Mouse (Mus musculus) kidney, embryonic 16.5 days (tissue): ENCODE data around the gene Naa20. TPM values are rescaled to one million over a fixed set of nuclear protein-coding genes. Genes with fewer than 3 reads are reported as not detected.

Experiments used
- ATAC-seq: fragments of 200-750 bp; cut with Nextera tagmentation; 2 replicates; pipeline ENCODE4 v1.8.0; 2017; ENCODE audit warnings: moderate TSS enrichment; ENCODE audit not compliant: low FRiP score, low TSS enrichment
- H3K27ac ChIP-seq: fragments of 300-500 bp; sonication (generic); 2 replicates; pipeline ENCODE4 v1.5.1; 2014; ENCODE audit warnings: low read length
- H3K27me3 ChIP-seq: fragments of 300-500 bp; sonication (generic); 2 replicates; pipeline ENCODE4 v1.6.1; 2014; ENCODE audit warnings: low read length, control low read depth, mixed read lengths; ENCODE audit not compliant: insufficient read depth
- H3K36me3 ChIP-seq: fragments of 300-500 bp; sonication (generic); 2 replicates; pipeline ENCODE4 v1.6.1; 2014; ENCODE audit warnings: low read length, control low read depth, mixed read lengths; ENCODE audit not compliant: insufficient read depth
- H3K4me1 ChIP-seq: fragments of 300-500 bp; sonication (generic); 2 replicates; pipeline ENCODE4 v1.6.1; 2014; ENCODE audit warnings: low read length, control low read depth, mixed read lengths; ENCODE audit not compliant: insufficient read depth
- H3K4me2 ChIP-seq: fragments of 300-500 bp; sonication (generic); replicated peaks from 2 replicates; pipeline ENCODE4 v1.6.1; 2014; ENCODE audit warnings: low read depth, low read length
- H3K4me3 ChIP-seq: fragments of 300-500 bp; sonication (generic); 2 replicates; pipeline ENCODE4 v1.5.1; 2014; ENCODE audit warnings: mild to moderate bottlenecking, low read length
- H3K9ac ChIP-seq: fragments of 300-500 bp; sonication (generic); replicated peaks from 2 replicates; pipeline ENCODE4 v1.6.1; 2014; ENCODE audit warnings: low read length
- H3K9me3 ChIP-seq: fragments of 300-500 bp; sonication (generic); 2 replicates; pipeline ENCODE4 v1.6.1; 2016; ENCODE audit warnings: low read length, control low read depth
- WGBS: fragments of 180-500 bp; shearing (Covaris S2); extraction: QIAGEN DNeasy Blood & Tissue Kit; methylation state at CpG from one replicate; pipeline ENCODE4 v1.1.7; 2014; 5-methylcytosine and 5-hydroxymethylcytosine counted together
- polyA plus RNA-seq: library from polyadenylated mRNA; unstranded; fragments of >200 nt; fragmentation: Nextera tagmentation; extraction: Ambion mirVana; gene quantifications from 2 replicates; pipeline ENCODE4 v1.2.1, GENCODE M21; 2015

Gene Naa20
- polyA plus RNA-seq, 1 experiment from 2014 or later, result 177 TPM

DNA sequence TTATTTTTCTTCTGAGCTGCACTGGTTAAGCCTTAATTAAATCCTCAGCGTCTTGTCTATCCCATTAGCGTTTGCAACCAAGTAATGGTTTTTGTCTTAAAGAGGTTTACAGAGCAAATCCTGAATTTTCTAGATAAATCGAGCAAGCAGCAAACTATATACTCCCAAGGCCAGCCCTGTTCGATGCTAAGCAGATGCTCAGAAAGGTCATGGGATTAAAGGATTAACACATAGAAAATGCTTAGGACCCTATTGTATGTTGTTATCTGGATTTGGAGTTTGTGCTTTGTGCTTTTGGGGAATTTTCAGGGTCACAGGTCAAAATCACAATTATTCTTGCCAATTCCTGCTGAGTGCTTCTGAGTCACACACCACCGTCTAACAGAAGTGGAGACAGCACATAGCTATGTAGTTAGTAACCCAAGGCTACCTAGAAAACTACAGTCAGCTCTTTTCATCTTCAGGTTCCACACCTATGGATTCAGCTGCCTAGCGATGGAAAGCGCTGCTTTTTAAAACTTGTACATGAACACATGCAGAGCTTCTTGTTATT lies 46.6 kb downstream of the Naa20 start:
- Histone ChIP-seq H3K4me3 (no peak overlapping the region), H3K27ac (no peak overlapping the region), H3K4me1 (no peaks in the 10 kb centered on the region), H3K9ac (no peak overlapping the region), H3K36me3 (no peaks in the 10 kb centered on the region), H3K4me2 (no peak overlapping the region), H3K27me3 (no peaks in the 10 kb centered on the region), H3K9me3 (no peaks in the 10 kb centered on the region)
- no peak for ATAC-seq
- 73% methylated on average over 7 of the region's 7 CpGs for WGBS

DNA sequence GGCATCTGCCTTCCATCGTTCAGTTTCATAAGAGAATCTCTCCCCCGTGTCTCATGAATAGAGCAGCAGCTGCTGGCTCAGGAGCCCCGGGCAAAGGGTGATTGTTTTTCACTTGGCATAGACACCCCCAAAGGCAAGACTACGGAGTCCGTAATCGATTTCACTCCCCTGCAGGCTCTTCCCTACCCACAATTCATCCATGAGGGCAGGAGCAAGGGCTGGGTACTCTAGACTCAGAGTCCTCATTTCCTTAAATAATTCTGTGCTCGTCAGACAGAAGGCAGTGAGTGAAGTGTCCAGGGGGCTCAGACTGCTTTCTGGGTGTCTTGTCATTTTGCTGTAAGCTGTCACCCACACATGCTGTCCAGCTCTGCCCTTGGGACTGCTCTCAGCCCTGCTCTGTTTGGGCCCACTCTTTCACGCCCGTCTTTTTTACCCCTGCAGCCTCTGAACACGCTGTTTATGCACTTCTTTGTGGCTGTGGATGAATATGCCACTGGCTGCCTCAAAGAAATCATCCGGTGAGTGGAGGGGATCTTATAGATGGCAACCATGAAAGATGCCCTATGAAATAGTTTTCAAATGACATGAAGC lies 47.7 kb downstream of the Naa20 start:
- Histone ChIP-seq H3K36me3 (no peaks in the 10 kb centered on the region), H3K4me3 (no peak overlapping the region), H3K9ac (no peak overlapping the region), H3K27me3 (no peaks in the 10 kb centered on the region), H3K9me3 (no peaks in the 10 kb centered on the region), H3K27ac (no peak overlapping the region), H3K4me1 (no peaks in the 10 kb centered on the region), H3K4me2 (no peak overlapping the region)
- WGBS, result 25% methylated on average over 11 of the region's 11 CpGs
- no peak for ATAC-seq

DNA sequence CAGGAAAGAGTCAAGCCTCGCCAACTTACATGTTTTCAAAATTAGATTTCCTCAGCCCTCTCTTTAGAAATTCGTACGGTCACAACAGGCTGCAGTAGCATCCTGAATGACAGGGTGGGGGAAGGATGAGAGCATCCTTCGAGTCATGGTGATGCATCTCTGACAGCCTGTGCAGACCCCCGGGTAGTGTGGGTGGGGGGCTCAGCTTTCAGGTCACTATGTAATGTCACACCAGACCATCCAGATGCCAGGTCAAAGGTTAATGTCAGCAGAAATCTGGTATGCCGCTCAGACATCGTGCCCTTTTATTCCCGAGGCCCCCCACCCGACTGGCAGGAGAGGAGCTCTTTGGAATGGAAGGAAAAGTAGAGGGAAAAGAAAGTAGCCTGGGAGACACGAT lies 48.3 kb downstream of the Naa20 start:
- WGBS, result 16% methylated on average over 10 of the region's 10 CpGs
- Histone ChIP-seq H3K27ac (no peak overlapping the region), H3K4me1 (no peaks in the 10 kb centered on the region), H3K9ac (no peak overlapping the region), H3K36me3 (no peaks in the 10 kb centered on the region), H3K27me3 (no peaks in the 10 kb centered on the region), H3K4me3 (no peak overlapping the region), H3K9me3 (no peaks in the 10 kb centered on the region), H3K4me2 (no peak overlapping the region)
- peak; percentile 41; the same call in 1 of the 2 replicates for ATAC-seq

DNA sequence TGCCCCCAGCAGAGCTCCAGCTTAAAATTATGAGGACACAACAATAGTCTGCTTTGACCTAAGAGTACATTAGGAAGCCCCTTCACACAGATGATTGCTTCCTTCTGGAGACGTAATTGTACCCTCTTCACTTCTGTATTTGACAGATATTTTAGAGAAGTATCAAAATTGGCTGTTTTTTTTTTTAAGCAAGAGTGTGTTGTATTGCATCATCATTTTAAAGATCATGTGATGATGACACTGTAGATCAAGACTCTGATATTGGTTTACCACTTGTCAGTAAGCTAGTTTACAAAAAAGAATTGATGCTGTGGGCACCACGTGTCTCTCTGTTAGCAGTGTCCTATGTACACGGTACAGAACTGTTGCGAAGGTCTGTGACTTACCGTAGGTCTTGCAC lies 50.8 kb downstream of the Naa20 start:
- H3K9ac ChIP-seq, result no peak overlapping the region
- 27% methylated on average over 5 of the region's 5 CpGs for WGBS
- peaks cover 2% of the 10 kb centered on the region; the same call in 1 of the 2 replicates for H3K27me3 ChIP-seq
- no peaks in the 10 kb centered on the region for H3K4me1 ChIP-seq
- no peak for ATAC-seq
- no peaks in the 10 kb centered on the region for H3K9me3 ChIP-seq
- H3K4me2 ChIP-seq, result no peak overlapping the region
- no peak overlapping the region for H3K27ac ChIP-seq
- H3K4me3 ChIP-seq, result no peak overlapping the region
- no peaks in the 10 kb centered on the region for H3K36me3 ChIP-seq

DNA sequence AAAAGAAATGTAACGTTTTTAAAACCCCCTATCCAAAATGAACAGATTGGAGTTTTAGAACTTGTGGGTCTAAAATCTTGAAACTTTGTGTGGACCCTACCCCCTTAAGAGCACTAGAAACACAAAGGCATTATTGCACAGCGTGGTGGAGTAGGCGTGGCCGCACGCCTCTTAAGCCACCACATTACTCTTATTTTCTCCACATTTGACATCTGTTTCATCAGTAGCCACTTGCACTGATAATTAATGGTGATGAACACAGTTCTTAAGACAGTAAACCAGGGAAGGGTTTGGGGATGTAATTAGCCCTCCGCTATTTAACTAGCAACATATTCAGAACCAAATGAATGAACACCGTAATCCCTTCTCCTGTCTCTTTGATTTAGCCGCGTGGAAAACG lies 53.9 kb downstream of the Naa20 start:
- Histone ChIP-seq H3K4me3 (no peak overlapping the region), H3K4me2 (no peak overlapping the region), H3K27me3 (peaks cover 2% of the 10 kb centered on the region; the same call in 1 of the 2 replicates), H3K36me3 (no peaks in the 10 kb centered on the region), H3K4me1 (no peaks in the 10 kb centered on the region), H3K27ac (no peak overlapping the region), H3K9ac (no peak overlapping the region), H3K9me3 (no peaks in the 10 kb centered on the region)
- WGBS, result 51% methylated on average over 10 of the region's 10 CpGs
- ATAC-seq, result no peak

DNA sequence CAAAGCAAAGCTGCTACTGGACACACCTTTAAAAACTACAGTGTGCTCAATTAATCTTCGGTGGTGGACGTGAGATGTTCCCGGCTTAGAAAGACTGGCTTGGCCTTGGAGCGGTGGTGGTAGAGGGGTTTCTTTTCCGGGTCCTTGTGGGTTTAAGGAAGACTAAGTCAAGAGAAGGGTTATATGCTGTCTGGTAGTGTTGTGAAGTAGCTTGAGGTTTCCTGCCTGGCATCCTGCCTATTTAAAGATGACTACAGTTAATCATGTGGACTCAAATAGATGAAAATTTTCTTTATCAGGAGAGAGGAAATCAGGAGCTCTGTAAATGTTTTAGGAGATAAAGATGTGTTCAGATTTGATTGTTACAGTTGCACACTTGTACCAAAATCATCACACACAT lies 54.4 kb downstream of the Naa20 start:
- no peak for ATAC-seq
- H3K27ac ChIP-seq, result no peak overlapping the region

DNA sequence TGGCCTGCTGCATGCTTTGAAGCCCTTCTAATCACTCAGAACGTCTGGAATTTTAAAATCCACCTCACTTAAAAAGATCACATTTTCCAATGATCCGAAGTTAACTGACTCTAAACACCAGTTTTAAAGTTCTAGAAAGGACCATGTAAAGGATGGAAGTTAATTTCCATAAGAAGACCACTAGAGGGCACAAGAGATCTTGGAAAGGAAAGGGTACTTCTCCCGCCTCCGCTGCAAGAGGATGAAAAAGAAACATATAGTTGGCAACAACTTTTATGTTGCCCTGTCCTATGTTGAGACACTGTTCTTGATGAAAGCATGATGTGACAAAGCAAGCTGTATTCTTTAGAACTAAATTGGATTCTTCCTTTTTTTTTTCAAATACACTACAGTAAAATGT lies 55.6 kb downstream of the Naa20 start:
- Histone ChIP-seq H3K36me3 (no peaks in the 10 kb centered on the region), H3K9ac (no peak overlapping the region), H3K27me3 (peaks cover 2% of the 10 kb centered on the region; the same call in 1 of the 2 replicates), H3K4me2 (no peak overlapping the region), H3K27ac (no peak overlapping the region), H3K4me3 (no peak overlapping the region), H3K4me1 (no peaks in the 10 kb centered on the region), H3K9me3 (no peaks in the 10 kb centered on the region)
- 11% methylated on average over 4 of the region's 4 CpGs for WGBS
- 0 out of 2 replicates have a peak, but pooled peaks have one; percentile 42 for ATAC-seq

More for the DNA sequence above, 54.4 kb downstream of the Naa20 start:
- Histone ChIP-seq H3K9ac (no peak overlapping the region), H3K27me3 (peaks cover 2% of the 10 kb centered on the region; the same call in 1 of the 2 replicates), H3K4me3 (no peak overlapping the region), H3K4me2 (no peak overlapping the region), H3K36me3 (no peaks in the 10 kb centered on the region), H3K9me3 (no peaks in the 10 kb centered on the region), H3K4me1 (no peaks in the 10 kb centered on the region)
- WGBS, result 46% methylated on average over 5 of the region's 5 CpGs

DNA sequence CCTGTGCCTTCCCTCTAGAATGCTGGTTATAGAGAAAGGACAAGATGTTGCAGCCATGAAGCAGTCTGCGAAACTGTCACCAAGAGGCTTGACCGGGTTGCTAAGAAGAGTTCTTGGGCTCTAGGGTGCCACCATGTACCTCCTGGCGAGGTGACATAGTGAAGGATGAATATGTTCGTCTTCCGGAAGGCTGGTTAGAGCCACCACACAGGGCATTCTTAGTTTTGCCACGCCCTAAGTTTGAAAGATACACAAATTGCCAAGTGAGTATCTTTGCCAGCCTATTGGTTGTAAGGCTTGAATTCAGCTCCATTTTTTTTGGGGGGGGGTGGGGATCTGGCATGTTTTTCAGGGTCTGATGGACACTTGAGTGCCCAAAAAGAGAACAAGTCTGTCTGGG lies 56.2 kb downstream of the Naa20 start:
- Histone ChIP-seq H3K27ac (no peak overlapping the region), H3K9ac (no peak overlapping the region), H3K27me3 (peaks cover 2% of the 10 kb centered on the region; the same call in 1 of the 2 replicates), H3K4me3 (no peak overlapping the region), H3K4me1 (no peaks in the 10 kb centered on the region), H3K36me3 (no peaks in the 10 kb centered on the region), H3K4me2 (no peak overlapping the region), H3K9me3 (no peaks in the 10 kb centered on the region)
- WGBS, result 83% methylated on average over 6 of the region's 6 CpGs
- no peak for ATAC-seq

DNA sequence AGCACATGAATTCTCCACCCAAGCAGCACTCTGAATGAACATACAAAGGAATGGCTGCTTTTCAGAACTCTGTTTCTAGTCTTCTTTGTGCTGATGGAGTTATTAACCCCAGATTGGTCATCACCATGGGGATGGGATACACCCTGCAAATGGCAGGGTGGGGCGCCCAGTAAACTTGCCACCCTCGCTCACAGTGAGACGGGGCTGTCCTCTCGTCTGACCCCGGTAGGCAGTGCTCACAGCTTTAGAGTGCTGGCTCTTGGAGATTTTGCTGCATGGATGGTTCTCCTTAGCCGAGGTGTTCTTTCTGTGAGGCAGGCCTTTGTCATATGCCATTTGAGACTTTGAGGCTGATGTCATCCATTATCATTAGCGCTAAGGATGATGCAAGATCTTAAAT lies 56.7 kb downstream of the Naa20 start:
- Histone ChIP-seq H3K27me3 (peaks cover 2% of the 10 kb centered on the region; the same call in 1 of the 2 replicates), H3K4me2 (no peak overlapping the region), H3K4me3 (no peak overlapping the region), H3K9me3 (no peaks in the 10 kb centered on the region), H3K36me3 (no peaks in the 10 kb centered on the region), H3K27ac (no peak overlapping the region), H3K4me1 (no peaks in the 10 kb centered on the region), H3K9ac (no peak overlapping the region)
- WGBS, result 82% methylated on average over 7 of the region's 7 CpGs
- no peak for ATAC-seq

DNA sequence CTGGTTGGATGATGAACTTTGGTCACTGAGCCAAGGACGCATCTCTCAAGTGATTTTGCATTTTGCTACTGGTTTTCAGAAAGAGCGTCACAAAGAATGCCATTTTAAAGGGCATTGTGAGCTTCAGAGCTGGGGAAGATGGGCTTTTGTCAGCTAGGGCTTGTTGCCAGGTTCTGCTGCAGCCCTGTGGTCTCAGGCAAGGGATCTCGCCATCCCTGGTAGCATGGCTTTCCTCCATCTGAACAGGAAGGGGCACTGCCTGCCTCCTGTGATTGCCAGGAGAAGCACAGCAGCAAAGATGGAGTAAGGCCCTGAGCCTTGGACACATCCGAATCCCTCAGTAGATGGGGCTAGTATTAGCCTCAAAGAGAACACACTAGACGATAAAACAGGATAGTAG lies 60.0 kb downstream of the Naa20 start:
- Histone ChIP-seq H3K9ac (no peak overlapping the region), H3K4me2 (no peak overlapping the region), H3K4me3 (no peak overlapping the region), H3K9me3 (no peaks in the 10 kb centered on the region), H3K4me1 (no peaks in the 10 kb centered on the region), H3K27ac (no peak overlapping the region), H3K27me3 (no peaks in the 10 kb centered on the region), H3K36me3 (no peaks in the 10 kb centered on the region)
- no peak for ATAC-seq
- WGBS, result 83% methylated on average over 5 of the region's 5 CpGs
